Mouse (Mus musculus): Measurements from ENCODE around the gene Ippk. TPM values are rescaled to one million over a fixed set of nuclear protein-coding genes. Genes with fewer than 3 reads are reported as not detected.

Gene Ippk
- polyA plus RNA-seq, 1 experiment from 2014 or later: 15.1 TPM

DNA sequence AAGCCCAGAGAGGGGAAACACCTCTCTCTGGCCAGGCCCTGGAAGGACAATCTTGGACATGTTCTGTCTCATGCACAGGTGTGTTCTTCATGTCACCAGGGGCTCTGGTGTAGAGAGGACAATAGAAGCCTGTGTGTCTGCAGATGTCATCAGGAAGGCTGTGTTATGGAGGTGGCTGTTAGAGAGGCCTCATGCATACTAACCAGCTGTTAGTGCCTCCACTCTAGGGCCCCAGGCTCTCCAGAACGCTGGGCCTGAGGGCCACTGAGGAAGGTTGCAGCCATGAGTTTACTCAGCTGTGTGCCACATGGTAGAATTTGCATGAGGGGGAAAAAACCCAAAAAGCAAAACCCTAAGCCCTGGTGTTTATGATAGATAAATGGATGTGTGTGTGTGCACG lies 46.5 kb downstream of the Ippk start:
- Histone ChIP-seq H3K4me3 (no peak overlapping the region), H3K4me1 (peaks cover 12% of the 10 kb centered on the region; the same call in 1 of the 2 replicates), H3K9ac (no peak overlapping the region), H3K4me2 (no peak overlapping the region), H3K9me3 (no peaks in the 10 kb centered on the region), H3K27me3 (no peaks in the 10 kb centered on the region), H3K36me3 (peaks cover 17% of the 10 kb centered on the region; the same call in 1 of the 2 replicates), H3K27ac (no peak overlapping the region)
- 65% methylated on average over 2 of the region's 2 CpGs for WGBS
- ATAC-seq (ENCODE audit: borderline replicate concordance, extremely low read depth, low FRiP score, low TSS enrichment): no peak

DNA sequence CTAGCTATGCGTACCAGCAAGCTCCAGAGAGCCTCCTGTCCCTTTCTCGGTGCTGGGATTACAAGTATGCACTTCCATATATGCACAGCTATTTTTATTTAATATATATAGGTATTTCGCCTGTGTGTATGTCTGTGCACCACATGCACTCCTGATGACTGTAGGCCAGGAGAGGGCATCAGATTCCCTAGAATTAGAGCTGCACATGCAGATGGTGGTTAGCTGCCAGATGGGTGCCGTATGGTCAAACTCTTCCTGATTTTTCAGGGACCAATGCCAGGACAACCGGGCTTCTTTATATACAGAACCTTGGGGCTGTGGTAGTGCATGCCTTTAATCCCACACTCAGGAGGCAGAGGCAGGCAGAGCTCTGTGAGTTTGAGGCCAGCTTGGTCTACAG lies 48.0 kb downstream of the Ippk start:
- Histone ChIP-seq H3K27ac (no peak overlapping the region), H3K27me3 (no peaks in the 10 kb centered on the region), H3K36me3 (peaks cover 14% of the 10 kb centered on the region; the same call in 1 of the 2 replicates), H3K4me1 (peaks cover 12% of the 10 kb centered on the region; the same call in 1 of the 2 replicates), H3K4me2 (no peak overlapping the region), H3K4me3 (no peak overlapping the region), H3K9ac (no peak overlapping the region), H3K9me3 (no peaks in the 10 kb centered on the region)
- ATAC-seq (ENCODE audit: borderline replicate concordance, extremely low read depth, low FRiP score, low TSS enrichment): no peak
- WGBS: 80% methylated on average over 5 of the region's 5 CpGs

DNA sequence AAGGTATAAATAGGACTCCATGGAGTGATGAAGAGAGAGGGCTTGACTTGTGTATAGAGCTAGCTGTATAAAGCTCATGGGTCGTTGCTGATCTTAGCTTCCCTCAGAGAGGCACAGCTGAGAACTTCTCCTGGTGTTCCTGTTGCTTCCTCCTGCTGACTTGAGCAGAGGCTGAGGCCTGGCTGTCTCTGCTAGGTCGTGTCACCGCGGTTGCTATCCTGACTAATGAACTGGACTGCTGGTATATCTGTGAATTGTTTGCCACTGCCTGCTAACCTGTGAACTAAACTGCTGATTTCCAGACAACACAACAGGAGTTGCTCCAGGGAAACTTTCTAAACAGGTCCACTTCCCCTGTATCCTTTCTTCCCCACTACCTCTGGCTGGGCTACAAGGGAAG lies 49.3 kb downstream of the Ippk start:
- H3K27me3 ChIP-seq: no peaks in the 10 kb centered on the region
- no peak overlapping the region for H3K4me2 ChIP-seq
- peaks cover 2% of the 10 kb centered on the region; the same call in 1 of the 2 replicates for H3K36me3 ChIP-seq
- H3K4me3 ChIP-seq: no peak overlapping the region
- peak overlapping the region; percentile 86 for H3K27ac ChIP-seq
- H3K4me1 ChIP-seq: peaks cover 12% of the 10 kb centered on the region; the same call in 1 of the 2 replicates
- no peak for ATAC-seq (ENCODE audit: borderline replicate concordance, extremely low read depth, low FRiP score, low TSS enrichment)
- WGBS: 75% methylated on average over 4 of the region's 4 CpGs
- H3K9me3 ChIP-seq: no peaks in the 10 kb centered on the region
- H3K9ac ChIP-seq: no peak overlapping the region

DNA sequence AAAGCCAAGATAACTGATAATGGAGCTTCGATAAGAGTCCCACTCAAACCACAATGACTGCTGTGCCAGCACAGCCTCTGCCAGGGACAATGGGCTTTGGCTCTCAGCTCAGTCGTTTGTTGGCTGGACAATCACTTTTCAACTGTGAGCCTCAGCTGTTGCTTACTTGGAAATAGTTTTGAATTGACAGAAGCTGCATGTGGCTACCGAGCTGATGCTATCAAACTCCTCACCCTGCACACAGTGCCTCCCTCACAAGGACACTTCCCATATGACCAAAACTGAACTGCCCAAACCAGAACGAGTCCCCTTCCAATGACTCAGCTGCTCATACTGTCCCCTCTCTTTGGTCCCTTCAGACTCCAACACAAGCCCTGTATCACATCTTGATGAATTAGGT lies 49.8 kb downstream of the Ippk start:
- Histone ChIP-seq H3K4me2 (no peak overlapping the region), H3K36me3 (no peaks in the 10 kb centered on the region), H3K4me3 (no peak overlapping the region), H3K27me3 (no peaks in the 10 kb centered on the region), H3K9ac (no peak overlapping the region), H3K4me1 (peaks cover 12% of the 10 kb centered on the region; the same call in 1 of the 2 replicates), H3K27ac (peak overlapping the region; percentile 86), H3K9me3 (no peaks in the 10 kb centered on the region)
- WGBS: 51% methylated on average over 4 of the region's 4 CpGs
- no peak for ATAC-seq (ENCODE audit: borderline replicate concordance, extremely low read depth, low FRiP score, low TSS enrichment)

DNA sequence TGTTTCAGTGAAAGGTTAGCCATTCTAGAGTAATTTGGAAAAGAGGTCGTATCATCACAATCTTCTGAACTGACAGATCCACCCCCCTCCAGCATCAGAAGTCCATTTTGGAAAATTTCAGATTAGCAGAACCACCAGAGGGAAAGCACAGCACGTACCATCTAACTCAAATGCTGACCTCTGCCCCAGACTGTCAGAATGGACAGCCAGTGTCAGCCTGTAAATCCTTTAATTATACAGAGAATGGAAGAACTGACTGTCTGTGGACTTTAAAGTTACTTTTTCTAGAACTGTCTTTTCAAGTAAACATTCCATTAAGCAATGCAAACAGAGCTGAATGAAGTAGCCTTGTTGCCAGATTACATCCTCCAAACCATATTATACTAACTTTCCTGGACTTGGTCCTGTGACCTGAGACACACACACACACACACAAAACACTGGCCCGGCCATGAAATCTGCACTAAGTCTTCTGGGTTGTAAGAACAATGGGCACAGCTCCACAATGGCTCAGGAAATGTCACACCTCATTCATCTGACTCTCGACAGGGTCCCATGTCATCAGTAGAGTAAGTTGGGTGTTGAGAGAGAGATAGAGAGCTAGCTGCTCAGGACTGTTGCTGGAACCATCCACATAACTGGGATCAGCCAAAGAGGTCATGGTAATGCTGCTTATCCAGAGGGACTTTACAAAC lies 51.1 kb downstream of the Ippk start:
- Histone ChIP-seq H3K27ac (peak overlapping the region; percentile 86), H3K9me3 (no peaks in the 10 kb centered on the region), H3K9ac (no peak overlapping the region), H3K4me1 (peaks cover 12% of the 10 kb centered on the region; the same call in 1 of the 2 replicates), H3K36me3 (no peaks in the 10 kb centered on the region), H3K27me3 (no peaks in the 10 kb centered on the region), H3K4me3 (no peak overlapping the region), H3K4me2 (no peak overlapping the region)
- ATAC-seq (ENCODE audit: borderline replicate concordance, extremely low read depth, low FRiP score, low TSS enrichment): peak; percentile 94
- WGBS: 29% methylated on average over 4 of the region's 4 CpGs

DNA sequence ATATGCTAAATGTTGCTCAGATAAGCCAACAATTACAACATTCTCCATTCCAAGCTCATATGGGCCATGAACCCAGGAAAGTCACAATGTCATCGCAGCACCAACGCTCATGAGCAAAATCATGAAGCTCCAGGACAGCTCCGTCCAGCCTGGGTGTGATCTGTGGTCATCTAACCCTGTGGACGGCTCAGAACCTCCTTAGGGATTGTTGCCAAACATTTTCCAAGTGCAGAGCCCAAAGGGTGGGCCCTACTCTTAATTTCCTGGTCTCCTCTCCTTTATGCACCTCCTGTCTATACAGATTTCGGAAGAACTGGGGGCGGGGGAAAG lies 51.6 kb downstream of the Ippk start:
- Histone ChIP-seq H3K27me3 (no peaks in the 10 kb centered on the region), H3K9me3 (no peaks in the 10 kb centered on the region), H3K4me3 (no peak overlapping the region), H3K27ac (peak overlapping the region; percentile 86), H3K4me2 (no peak overlapping the region), H3K4me1 (peaks cover 12% of the 10 kb centered on the region; the same call in 1 of the 2 replicates), H3K36me3 (no peaks in the 10 kb centered on the region), H3K9ac (no peak overlapping the region)
- WGBS: 60% methylated on average over 6 of the region's 6 CpGs
- ATAC-seq (ENCODE audit: borderline replicate concordance, extremely low read depth, low FRiP score, low TSS enrichment): no peak

DNA sequence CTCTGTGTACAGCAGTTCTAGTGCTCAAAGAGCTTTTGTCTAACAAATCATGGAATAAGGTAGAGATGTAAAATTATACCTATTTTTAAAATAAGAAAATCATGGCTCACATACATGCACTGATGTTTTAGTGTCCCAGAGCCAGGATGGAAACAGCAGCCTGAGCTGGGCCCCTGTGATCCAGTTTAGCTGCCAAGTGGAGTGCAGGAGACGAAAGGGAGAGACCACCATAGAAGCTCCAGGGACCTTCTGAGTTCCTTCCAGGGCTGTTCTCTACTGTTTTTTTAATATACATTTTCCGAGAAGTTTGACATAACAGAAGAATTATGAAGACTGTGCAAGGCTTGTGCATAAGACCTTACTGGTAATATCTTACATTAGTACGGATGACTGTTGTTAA lies 56.8 kb downstream of the Ippk start:
- Histone ChIP-seq H3K9me3 (no peaks in the 10 kb centered on the region), H3K4me3 (no peak overlapping the region), H3K27me3 (no peaks in the 10 kb centered on the region), H3K27ac (peak overlapping the region; percentile 46), H3K4me1 (peaks cover 20% of the 10 kb centered on the region), H3K36me3 (no peaks in the 10 kb centered on the region), H3K9ac (no peak overlapping the region), H3K4me2 (no peak overlapping the region)
- 57% methylated on average over 3 of the region's 3 CpGs for WGBS
- ATAC-seq (ENCODE audit: borderline replicate concordance, extremely low read depth, low FRiP score, low TSS enrichment): no peak

DNA sequence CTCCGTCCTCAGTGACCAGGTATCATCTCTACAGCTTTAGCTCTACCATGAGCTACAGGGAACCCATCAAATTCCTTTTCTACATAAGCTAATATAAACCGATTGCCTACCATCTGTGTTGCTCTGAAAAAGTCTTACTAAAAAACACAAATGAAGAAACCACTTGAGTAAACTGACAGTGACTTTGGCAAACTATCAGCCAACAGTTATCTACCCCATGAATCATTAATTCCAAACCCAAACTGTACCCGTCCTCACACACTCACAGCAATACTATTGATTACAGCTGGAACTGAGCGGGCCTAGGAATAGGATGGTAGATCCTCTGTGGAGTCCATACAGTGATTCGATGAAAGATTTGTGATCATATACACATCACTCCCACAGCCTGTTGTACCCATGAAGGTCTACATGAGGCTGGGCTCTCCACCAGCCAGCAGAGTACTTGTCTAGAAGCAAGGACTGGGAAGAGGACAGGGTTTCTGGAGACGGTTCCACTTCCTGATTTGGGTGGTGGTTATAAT lies 57.9 kb downstream of the Ippk start:
- Histone ChIP-seq H3K27me3 (no peaks in the 10 kb centered on the region), H3K36me3 (no peaks in the 10 kb centered on the region), H3K4me2 (no peak overlapping the region), H3K9me3 (no peaks in the 10 kb centered on the region), H3K9ac (no peak overlapping the region), H3K27ac (peak overlapping the region; percentile 88), H3K4me3 (no peak overlapping the region), H3K4me1 (peaks cover 20% of the 10 kb centered on the region)
- peak; percentile 29; the same call in 1 of the 2 replicates for ATAC-seq (ENCODE audit: borderline replicate concordance, extremely low read depth, low FRiP score, low TSS enrichment)
- 78% methylated on average over 6 of the region's 6 CpGs for WGBS

DNA sequence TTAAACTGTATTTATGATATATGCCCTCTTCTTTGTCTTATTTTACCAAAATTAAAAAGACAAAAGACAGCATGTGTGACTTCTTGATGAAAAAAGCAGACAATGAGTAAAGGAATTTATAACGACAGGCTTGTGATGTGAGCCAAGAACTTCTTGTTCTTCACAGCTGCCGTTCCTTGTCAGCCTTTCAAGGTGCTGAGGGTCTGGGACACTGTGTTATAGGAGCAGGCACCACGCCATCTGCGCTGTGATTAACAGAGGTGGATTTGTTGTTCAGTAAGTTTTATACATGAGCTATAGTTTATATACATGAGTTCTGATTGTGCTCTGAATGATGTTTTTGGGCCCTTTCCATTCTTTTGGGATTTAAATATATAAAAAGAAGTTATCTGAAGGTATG lies 58.4 kb downstream of the Ippk start:
- no peak for ATAC-seq (ENCODE audit: borderline replicate concordance, extremely low read depth, low FRiP score, low TSS enrichment)
- H3K36me3 ChIP-seq: no peaks in the 10 kb centered on the region
- H3K4me3 ChIP-seq: no peak overlapping the region
- H3K4me1 ChIP-seq: peaks cover 20% of the 10 kb centered on the region
- no peaks in the 10 kb centered on the region for H3K9me3 ChIP-seq
- no peak overlapping the region for H3K4me2 ChIP-seq
- no peak overlapping the region for H3K9ac ChIP-seq
- peak overlapping the region; percentile 88 for H3K27ac ChIP-seq
- WGBS: 58% methylated on average over 4 of the region's 4 CpGs
- no peaks in the 10 kb centered on the region for H3K27me3 ChIP-seq

DNA sequence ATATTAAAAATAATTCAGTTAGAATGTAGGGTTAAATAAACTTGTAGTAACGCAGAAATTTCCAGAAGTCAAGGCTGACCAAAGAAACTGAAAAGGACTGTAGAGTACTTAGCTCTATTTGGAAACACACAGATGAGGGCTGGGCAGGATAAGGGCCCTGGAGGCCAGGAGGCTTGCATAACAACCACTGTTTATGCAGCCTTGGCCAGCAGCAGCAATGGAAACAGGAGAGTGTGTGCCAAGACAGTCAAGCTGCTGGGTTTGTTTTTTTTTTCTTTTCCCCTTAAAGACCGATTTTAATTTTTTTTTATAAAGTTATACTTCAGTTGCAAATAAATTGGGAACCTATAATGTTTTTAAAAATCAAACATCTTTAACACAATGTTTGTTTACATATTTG lies 59.0 kb downstream of the Ippk start:
- no peak overlapping the region for H3K4me3 ChIP-seq
- no peak overlapping the region for H3K27ac ChIP-seq
- 28% methylated on average over 2 of the region's 2 CpGs for WGBS
- H3K36me3 ChIP-seq: no peaks in the 10 kb centered on the region
- no peaks in the 10 kb centered on the region for H3K9me3 ChIP-seq
- H3K9ac ChIP-seq: no peak overlapping the region
- no peaks in the 10 kb centered on the region for H3K27me3 ChIP-seq
- peaks cover 22% of the 10 kb centered on the region for H3K4me1 ChIP-seq
- ATAC-seq (ENCODE audit: borderline replicate concordance, extremely low read depth, low FRiP score, low TSS enrichment): peak; percentile 97
- H3K4me2 ChIP-seq: no peak overlapping the region

DNA sequence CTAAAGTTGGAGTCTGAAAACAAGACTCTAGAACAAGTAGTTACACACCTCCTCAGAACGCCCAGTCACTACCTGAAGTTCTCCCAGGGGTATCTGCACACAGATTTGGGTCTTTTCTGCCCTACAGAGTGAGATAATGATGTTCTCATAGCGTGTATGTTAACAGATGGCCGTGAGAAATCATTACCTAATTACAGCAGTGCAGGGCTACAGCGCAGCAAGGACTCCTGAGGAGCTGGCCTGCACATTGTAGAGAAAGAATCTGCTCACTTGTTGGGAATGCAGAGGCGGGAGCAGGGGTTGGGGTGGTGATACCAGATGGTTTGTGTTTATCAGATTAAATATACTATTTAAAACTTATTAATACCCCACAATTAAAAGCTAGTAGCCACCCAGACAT lies 59.5 kb downstream of the Ippk start:
- Histone ChIP-seq H3K27ac (peak overlapping the region; percentile 95), H3K36me3 (no peaks in the 10 kb centered on the region), H3K4me1 (peaks cover 27% of the 10 kb centered on the region), H3K4me2 (no peak overlapping the region), H3K27me3 (no peaks in the 10 kb centered on the region), H3K9me3 (no peaks in the 10 kb centered on the region), H3K4me3 (no peak overlapping the region), H3K9ac (no peak overlapping the region)
- WGBS: 43% methylated on average over 5 of the region's 5 CpGs
- ATAC-seq (ENCODE audit: borderline replicate concordance, extremely low read depth, low FRiP score, low TSS enrichment): peak; percentile 40; the same call in 1 of the 2 replicates

DNA sequence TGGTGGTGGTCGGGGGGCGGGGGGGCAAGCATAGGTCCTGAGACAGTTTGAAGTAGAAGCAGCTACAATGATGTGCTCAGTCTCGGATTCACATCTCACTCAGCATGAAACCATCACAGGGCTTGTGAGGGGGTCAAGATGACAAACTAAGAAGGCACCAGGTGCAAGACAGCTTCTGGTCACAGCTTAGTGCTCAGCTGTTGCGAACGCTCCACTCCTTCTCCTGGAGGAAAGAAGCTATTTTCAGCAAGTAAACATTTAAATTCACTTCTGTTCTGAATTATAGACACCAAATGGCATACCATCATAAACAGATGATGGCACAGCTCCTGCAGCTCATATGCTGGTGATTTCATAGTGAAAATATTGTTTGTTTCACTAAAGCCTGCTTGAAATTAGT lies 64.3 kb downstream of the Ippk start:
- no peaks in the 10 kb centered on the region for H3K27me3 ChIP-seq
- peaks cover 19% of the 10 kb centered on the region for H3K4me1 ChIP-seq
- ATAC-seq (ENCODE audit: borderline replicate concordance, extremely low read depth, low FRiP score, low TSS enrichment): 0 out of 2 replicates have a peak, but pooled peaks have one; percentile 27
- no peak overlapping the region for H3K4me2 ChIP-seq
- peak overlapping the region; percentile 60 for H3K27ac ChIP-seq
- 56% methylated on average over 5 of the region's 5 CpGs for WGBS
- no peaks in the 10 kb centered on the region for H3K36me3 ChIP-seq
- no peak overlapping the region for H3K9ac ChIP-seq
- no peak overlapping the region for H3K4me3 ChIP-seq
- no peaks in the 10 kb centered on the region for H3K9me3 ChIP-seq
